In genomic region chr11:76456233-76456632, GRCm38 (mm10) we compare ENCODE assay signal across 8 mouse cellular contexts. TPM values are rescaled to one million over a fixed set of nuclear protein-coding genes. Genes with fewer than 3 reads are reported as not detected.
DNase-seq lines count a peak whose midpoint lies in the region; ATAC-seq lines count a peak whose summit lies in the region.

No protein-coding gene starts in this region.

- peaks cover 7% of the 10 kb centered on the region for H3K4me1 ChIP-seq in hindbrain, embryonic 16.5 days (ENCODE audit: control insufficient read depth, insufficient read depth, low read depth, low read length)

- peaks cover 44% of the 10 kb centered on the region for H3K36me3 ChIP-seq in hindbrain, embryonic 16.5 days (ENCODE audit: control insufficient read depth, insufficient read depth, low read length)

- H3K4me2 ChIP-seq in hindbrain, embryonic 16.5 days (ENCODE audit: low read length), result no peak overlapping the region

- H3K27me3 ChIP-seq in hindbrain, embryonic 16.5 days (replicated peaks; ENCODE audit: control insufficient read depth, insufficient read depth, low read length), result no peaks in the 10 kb centered on the region

- peak; percentile 84 for DNase-seq in T-cell, adult 2 months (ENCODE audit: low spot score)
- peak; percentile 96 to 99 for DNase-seq in cerebellum, postnatal 10 days
- peak; percentile 83 to 93 for DNase-seq in frontal cortex, postnatal 25 days (ENCODE audit: low spot score in 2 of 2)
- DNase-seq in left cerebral cortex, adult 11 months (ENCODE audit: low spot score), result peak; percentile 75
- DNase-seq in right cerebral cortex, postnatal 10 days (ENCODE audit: low spot score in 2 of 2), result peak; percentile 83 to 90
- peak; percentile 68 for DNase-seq in urinary bladder, postnatal 10 days (ENCODE audit: low spot score)

- peak; percentile 50; the same call in 1 of the 2 replicates for ATAC-seq in hindbrain, embryonic 16.5 days
- ATAC-seq in megakaryocyte progenitor cell, adult 5-6 weeks (replicated peaks; ENCODE audit: poor library complexity), result peak; percentile 71

- 14% methylated on average over 6 of the region's 6 CpGs for WGBS in hindbrain, embryonic 16.5 days

- H3K9me3 ChIP-seq in hindbrain, embryonic 16.5 days (ENCODE audit: control insufficient read depth, low read length), result no peaks in the 10 kb centered on the region

- H3K4me3 ChIP-seq in hindbrain, embryonic 16.5 days (ENCODE audit: low read length), result no peak overlapping the region

- peak overlapping the region; percentile 24; the same call in 1 of the 2 replicates for H3K27ac ChIP-seq in hindbrain, embryonic 16.5 days (ENCODE audit: low read depth, low read length)

- no peak overlapping the region for H3K9ac ChIP-seq in hindbrain, embryonic 16.5 days (ENCODE audit: low read depth, low read length)

RNA-seq across cellular contexts. Expression of gene Timm22, which starts 49.5 kb away (rescaled TPM):
- polyA plus RNA-seq in hindbrain, embryonic 16.5 days (2015; fragmentation: Nextera tagmentation; extraction: Ambion mirVana), result 99.8 and 107 TPM in 2 replicates
- total RNA-seq in megakaryocyte progenitor cell, adult 5-6 weeks (2015), result 20.4 and 25.9 TPM in 2 replicates
- 11.0 and 14.2 TPM in 2 replicates for total RNA-seq in megakaryocyte progenitor cell, adult 5-6 weeks (2017)

RNA-seq across cellular contexts. Expression of gene Nxn, which starts 57.3 kb away (rescaled TPM):
- 22.2 and 28.8 TPM in 2 replicates for polyA plus RNA-seq in hindbrain, embryonic 16.5 days (2015; fragmentation: Nextera tagmentation; extraction: Ambion mirVana)
- 20.7 and 23.9 TPM in 2 replicates for total RNA-seq in megakaryocyte progenitor cell, adult 5-6 weeks (2015)
- 20.0 and 26.5 TPM in 2 replicates for total RNA-seq in megakaryocyte progenitor cell, adult 5-6 weeks (2017)
